Mouse (Mus musculus): Measurements from ENCODE around the gene Nrxn3. TPM values are rescaled to one million over a fixed set of nuclear protein-coding genes. Genes with fewer than 3 reads are reported as not detected.
A peak's percentile ranks its signal among the peaks of the same experiment; 100 is the strongest.

Nrxn3 gene
- polyA plus RNA-seq, 1 experiment from 2014 or later: 3.7 TPM

DNA sequence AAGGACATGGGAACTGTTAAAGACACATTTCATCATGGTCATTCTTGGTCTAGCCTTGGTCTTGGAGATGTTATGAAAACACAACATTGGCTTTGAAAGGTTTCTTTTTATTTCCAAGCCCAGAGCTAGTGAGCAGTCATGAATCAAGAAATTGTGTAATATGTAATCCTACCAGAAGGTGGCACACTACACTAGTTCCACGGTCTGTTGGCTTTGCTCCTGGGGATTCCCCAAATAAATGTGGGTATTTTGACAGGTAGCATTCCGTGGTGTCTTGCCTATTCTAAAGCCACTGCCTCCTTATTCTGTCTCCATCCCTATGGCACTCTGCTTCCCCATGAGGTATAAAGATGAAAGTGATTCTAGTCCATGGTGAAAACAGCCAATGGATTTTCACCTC, 269.5 kb downstream of the Nrxn3 start:
- Histone ChIP-seq H3K4me3 (no peak overlapping the region), H3K4me1 (no peaks in the 10 kb centered on the region), H3K9me3 (no peaks in the 10 kb centered on the region), H3K9ac (no peak overlapping the region), H3K27ac (no peak overlapping the region), H3K4me2 (replicated peaks) (no peak overlapping the region), H3K36me3 (no peaks in the 10 kb centered on the region), H3K27me3 (no peaks in the 10 kb centered on the region)
- 3% methylated on average over 2 of the region's 2 CpGs for WGBS
- ATAC-seq (ENCODE audit: insufficient number of reproducible peaks, insufficient read depth, low FRiP score, low TSS enrichment): 0 out of 2 replicates have a peak, but pooled peaks have one; percentile 22

- no peaks in the 10 kb centered on the region for H3K36me3 ChIP-seq
- H3K4me3 ChIP-seq: no peak overlapping the region
- H3K9ac ChIP-seq: no peak overlapping the region
- no peaks in the 10 kb centered on the region for H3K4me1 ChIP-seq
- 83% methylated on average over 4 of the region's 4 CpGs for WGBS
- H3K4me2 ChIP-seq (replicated peaks): no peak overlapping the region
- no peaks in the 10 kb centered on the region for H3K9me3 ChIP-seq
- H3K27ac ChIP-seq: no peak overlapping the region
- ATAC-seq (ENCODE audit: insufficient number of reproducible peaks, insufficient read depth, low FRiP score, low TSS enrichment): no peak
- H3K27me3 ChIP-seq: no peaks in the 10 kb centered on the region
Measured at GRCm38 (mm10) chr12:88993788-88994187, 271.1 kb downstream of the Nrxn3 start.

GRCm38 (mm10) chr12:89016436-89016835, 293.8 kb downstream of the Nrxn3 start:
- Histone ChIP-seq H3K9me3 (no peaks in the 10 kb centered on the region), H3K4me1 (no peaks in the 10 kb centered on the region), H3K36me3 (no peaks in the 10 kb centered on the region), H3K9ac (no peak overlapping the region), H3K27me3 (no peaks in the 10 kb centered on the region), H3K4me3 (no peak overlapping the region), H3K4me2 (replicated peaks) (no peak overlapping the region), H3K27ac (no peak overlapping the region)
- WGBS: 91% methylated on average over 1 of the region's 1 CpGs
- ATAC-seq (ENCODE audit: insufficient number of reproducible peaks, insufficient read depth, low FRiP score, low TSS enrichment): no peak

- no peak for ATAC-seq (ENCODE audit: insufficient number of reproducible peaks, insufficient read depth, low FRiP score, low TSS enrichment)
Measured at GRCm38 (mm10) chr12:89025180-89025579, 302.5 kb downstream of the Nrxn3 start.

DNA sequence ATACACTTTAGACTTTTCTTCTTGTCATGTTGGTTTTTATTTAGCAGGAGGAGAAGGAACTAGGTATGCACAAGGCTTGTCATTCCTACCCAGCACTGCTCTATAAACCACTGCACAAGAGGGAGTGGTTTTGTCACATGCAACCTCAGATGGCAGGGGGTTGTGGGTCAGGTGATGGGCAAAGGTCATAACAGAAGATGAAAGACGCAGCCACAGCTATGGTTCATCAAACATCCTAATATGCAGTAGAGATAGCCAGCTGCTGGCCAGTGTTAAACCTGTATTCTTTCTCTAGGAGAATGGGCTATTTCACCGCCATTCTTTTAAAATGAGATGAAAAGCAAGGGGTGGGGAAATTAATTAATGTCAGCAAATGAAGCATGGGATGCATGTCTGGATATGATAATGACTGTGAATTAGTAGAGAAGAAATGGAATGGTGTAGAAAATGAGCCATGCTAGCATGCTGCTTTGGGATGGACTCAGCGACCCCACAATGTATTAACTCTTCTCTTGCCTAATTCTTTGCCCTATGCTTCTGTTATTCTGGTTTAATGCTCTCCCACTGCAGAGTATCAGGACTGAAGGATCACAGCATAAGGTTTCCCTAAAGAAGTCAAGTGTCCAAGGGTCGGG, 313.4 kb downstream of the Nrxn3 start:
- Histone ChIP-seq H3K9me3 (no peaks in the 10 kb centered on the region), H3K4me2 (replicated peaks) (no peak overlapping the region), H3K27ac (no peak overlapping the region), H3K4me3 (no peak overlapping the region), H3K4me1 (no peaks in the 10 kb centered on the region), H3K36me3 (no peaks in the 10 kb centered on the region), H3K27me3 (no peaks in the 10 kb centered on the region), H3K9ac (no peak overlapping the region)
- WGBS: 80% methylated on average over 4 of the region's 4 CpGs
- no peak for ATAC-seq (ENCODE audit: insufficient number of reproducible peaks, insufficient read depth, low FRiP score, low TSS enrichment)

More at GRCm38 (mm10) chr12:89025180-89025579, 302.5 kb downstream of the Nrxn3 start:
- Histone ChIP-seq H3K4me3 (no peak overlapping the region), H3K36me3 (no peaks in the 10 kb centered on the region), H3K9me3 (no peaks in the 10 kb centered on the region), H3K27me3 (no peaks in the 10 kb centered on the region), H3K4me2 (replicated peaks) (no peak overlapping the region), H3K9ac (no peak overlapping the region), H3K27ac (no peak overlapping the region), H3K4me1 (no peaks in the 10 kb centered on the region)
- WGBS: 97% methylated on average over 1 of the region's 1 CpGs

DNA sequence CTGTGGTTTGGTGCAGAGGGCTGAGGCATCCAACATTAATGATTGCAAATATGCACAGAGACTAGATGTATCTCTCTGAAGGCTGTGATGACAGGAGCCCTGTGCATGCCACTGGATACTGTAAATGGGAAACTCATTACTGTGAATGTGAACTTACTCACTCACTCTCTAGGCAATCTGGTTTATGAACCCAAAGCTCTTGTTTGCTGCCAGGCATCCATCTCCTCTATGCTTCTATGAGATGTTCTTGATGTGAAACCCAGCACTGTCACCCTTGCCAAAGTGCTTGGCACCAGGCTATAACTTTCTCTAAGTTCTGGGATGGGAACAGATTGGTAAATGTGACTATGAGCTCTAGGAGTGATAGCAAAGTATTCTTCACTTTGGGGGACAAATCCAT, 317.5 kb downstream of the Nrxn3 start:
- no peak overlapping the region for H3K9ac ChIP-seq
- no peak for ATAC-seq (ENCODE audit: insufficient number of reproducible peaks, insufficient read depth, low FRiP score, low TSS enrichment)
- H3K4me1 ChIP-seq: no peaks in the 10 kb centered on the region

GRCm38 (mm10) chr12:89041429-89042107, 318.9 kb downstream of the Nrxn3 start:
- 74% methylated on average over 2 of the region's 2 CpGs for WGBS
- Histone ChIP-seq H3K4me2 (replicated peaks) (no peak overlapping the region), H3K36me3 (no peaks in the 10 kb centered on the region), H3K4me1 (no peaks in the 10 kb centered on the region), H3K27me3 (no peaks in the 10 kb centered on the region), H3K9ac (no peak overlapping the region), H3K4me3 (no peak overlapping the region), H3K27ac (no peak overlapping the region), H3K9me3 (no peaks in the 10 kb centered on the region)
- no peak for ATAC-seq (ENCODE audit: insufficient number of reproducible peaks, insufficient read depth, low FRiP score, low TSS enrichment)

More for the DNA sequence above, 317.5 kb downstream of the Nrxn3 start:
- Histone ChIP-seq H3K36me3 (no peaks in the 10 kb centered on the region), H3K4me2 (replicated peaks) (no peak overlapping the region), H3K27ac (no peak overlapping the region), H3K27me3 (no peaks in the 10 kb centered on the region), H3K9me3 (no peaks in the 10 kb centered on the region), H3K4me3 (no peak overlapping the region)

DNA sequence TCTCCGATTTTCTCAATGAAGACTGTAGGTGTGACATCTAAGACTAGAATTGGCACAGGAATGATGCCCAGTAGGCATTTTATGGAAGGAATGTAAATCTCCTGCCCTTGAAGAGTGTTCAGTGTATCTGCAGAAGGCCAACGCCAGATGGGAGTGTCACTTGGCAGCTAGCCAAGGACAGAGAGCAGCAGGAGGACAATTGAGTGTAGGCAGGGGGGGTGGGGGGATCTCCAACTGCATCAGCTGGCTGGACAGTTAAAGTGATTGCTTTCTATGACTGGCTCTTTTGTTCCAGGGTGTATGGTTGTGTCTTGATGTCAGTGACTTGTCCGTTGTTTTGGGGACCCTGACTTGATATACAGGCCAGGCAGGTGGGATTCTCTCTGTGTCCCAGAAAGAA, 326.6 kb downstream of the Nrxn3 start:
- Histone ChIP-seq H3K9me3 (no peaks in the 10 kb centered on the region), H3K36me3 (no peaks in the 10 kb centered on the region), H3K4me1 (no peaks in the 10 kb centered on the region), H3K27ac (no peak overlapping the region), H3K4me2 (replicated peaks) (no peak overlapping the region), H3K4me3 (no peak overlapping the region), H3K9ac (no peak overlapping the region), H3K27me3 (no peaks in the 10 kb centered on the region)
- WGBS: 44% methylated on average over 3 of the region's 3 CpGs
- no peak for ATAC-seq (ENCODE audit: insufficient number of reproducible peaks, insufficient read depth, low FRiP score, low TSS enrichment)

- H3K9ac ChIP-seq: no peak overlapping the region
- no peak overlapping the region for H3K4me3 ChIP-seq
- H3K27ac ChIP-seq: no peak overlapping the region
- no peaks in the 10 kb centered on the region for H3K4me1 ChIP-seq
- H3K9me3 ChIP-seq: no peaks in the 10 kb centered on the region
- no peaks in the 10 kb centered on the region for H3K36me3 ChIP-seq
- H3K4me2 ChIP-seq (replicated peaks): no peak overlapping the region
- H3K27me3 ChIP-seq: no peaks in the 10 kb centered on the region
- ATAC-seq (ENCODE audit: insufficient number of reproducible peaks, insufficient read depth, low FRiP score, low TSS enrichment): no peak
Measured at GRCm38 (mm10) chr12:89049686-89050085, 327.0 kb downstream of the Nrxn3 start.

GRCm38 (mm10) chr12:89072436-89072835, 349.8 kb downstream of the Nrxn3 start:
- no peaks in the 10 kb centered on the region for H3K4me1 ChIP-seq
- ATAC-seq (ENCODE audit: insufficient number of reproducible peaks, insufficient read depth, low FRiP score, low TSS enrichment): no peak
- no peaks in the 10 kb centered on the region for H3K36me3 ChIP-seq

DNA sequence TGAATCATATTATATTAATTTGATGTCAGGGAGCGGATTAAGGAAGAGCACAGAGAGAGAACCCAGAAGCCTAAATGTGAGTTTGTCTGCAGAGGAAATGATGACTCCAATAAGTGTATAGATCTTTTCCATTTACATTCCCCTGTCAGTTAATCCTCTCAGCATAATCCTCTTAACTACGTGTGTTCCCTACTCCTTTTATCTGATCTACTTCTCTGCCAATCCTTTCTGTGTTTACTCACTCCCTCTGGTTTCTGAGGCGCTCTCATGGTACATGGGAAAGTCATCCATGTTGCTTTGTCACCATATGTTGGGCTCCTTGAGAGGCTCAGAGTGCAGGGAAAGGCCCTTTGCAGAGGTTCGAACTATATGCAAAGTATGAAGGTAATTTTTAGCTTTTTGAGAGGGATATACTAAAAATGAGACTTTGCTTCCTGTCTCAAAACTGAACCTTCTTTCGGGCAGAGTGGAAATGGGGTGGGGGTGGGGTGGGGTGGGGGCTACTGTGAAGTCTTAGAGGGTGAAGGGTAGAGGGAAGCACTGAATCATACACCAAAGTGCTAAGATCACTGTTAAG, 350.6 kb downstream of the Nrxn3 start:
- no peak overlapping the region for H3K4me3 ChIP-seq
- no peak for ATAC-seq (ENCODE audit: insufficient number of reproducible peaks, insufficient read depth, low FRiP score, low TSS enrichment)
- H3K27me3 ChIP-seq: no peaks in the 10 kb centered on the region
- no peaks in the 10 kb centered on the region for H3K4me1 ChIP-seq
- H3K9me3 ChIP-seq: no peaks in the 10 kb centered on the region
- H3K36me3 ChIP-seq: no peaks in the 10 kb centered on the region
- H3K27ac ChIP-seq: no peak overlapping the region
- H3K9ac ChIP-seq: no peak overlapping the region
- WGBS: 68% methylated on average over 5 of the region's 5 CpGs
- H3K4me2 ChIP-seq (replicated peaks): no peak overlapping the region

More at GRCm38 (mm10) chr12:89072436-89072835, 349.8 kb downstream of the Nrxn3 start:
- no peaks in the 10 kb centered on the region for H3K9me3 ChIP-seq
- H3K9ac ChIP-seq: no peak overlapping the region
- no peak overlapping the region for H3K4me2 ChIP-seq (replicated peaks)
- no peak overlapping the region for H3K4me3 ChIP-seq
- no peaks in the 10 kb centered on the region for H3K27me3 ChIP-seq
- no peak overlapping the region for H3K27ac ChIP-seq

GRCm38 (mm10) chr12:89074551-89075295, 352.0 kb downstream of the Nrxn3 start:
- no peak overlapping the region for H3K27ac ChIP-seq
- no peak overlapping the region for H3K4me2 ChIP-seq (replicated peaks)
- H3K4me1 ChIP-seq: no peaks in the 10 kb centered on the region
- no peak overlapping the region for H3K9ac ChIP-seq
- WGBS: 49% methylated on average over 10 of the region's 10 CpGs
- H3K27me3 ChIP-seq: no peaks in the 10 kb centered on the region
- H3K4me3 ChIP-seq: no peak overlapping the region
- ATAC-seq (ENCODE audit: insufficient number of reproducible peaks, insufficient read depth, low FRiP score, low TSS enrichment): no peak
- H3K36me3 ChIP-seq: no peaks in the 10 kb centered on the region
- H3K9me3 ChIP-seq: no peaks in the 10 kb centered on the region
